Mouse (Mus musculus) left cerebral cortex, postnatal 36 days (tissue): Measurements from ENCODE around the gene Ccdc105. TPM values are rescaled to one million over a fixed set of nuclear protein-coding genes. Genes with fewer than 3 reads are reported as not detected.

ENCODE experiments used
- DNase-seq, 2 experiments: peaks; one replicate each; pipeline ENCODE4 v3.0.0; 2021 to 2022; ENCODE audit warnings: low spot score in 2 of 2, mixed read lengths in 1 of 2
- intact Hi-C: fragments of 180-260 bp; cut with DNase I; formaldehyde crosslinking; loops from one replicate; pipeline ENCODE4 v1.15.1; 2025
- total RNA-seq, 2 experiments: library from RNA; stranded (reverse); gene quantifications; 2 replicates each; pipeline ENCODE4 v1.2.3; 2021

Gene Ccdc105
- under 1 TPM; 0.61 to 0.79 TPM for total RNA-seq

- DNase-seq, result peak; percentile 76 to 88
- intact Hi-C loops, result loop anchor here (10.0 kb wide), 1 partner anchor 912 kb away; the partner anchor contains the start of genes Madcam1 and Tpgs1
These were observed at the start of gene Ccdc105 for GRCm38 (mm10) chr10:78752452-78753191. TSS of gene Ccdc105 (minus strand) at chr10:78753065.

GRCm38 (mm10) chr10:78801449-78801848 is 48.6 kb upstream of the Ccdc105 start:
- DNase-seq, result no peak
- intact Hi-C loops, result no loop called here

GRCm38 (mm10) chr10:78790561-78790960 is 37.7 kb upstream of the Ccdc105 start:
- DNase-seq, result no peak
- intact Hi-C loops, result no loop called here

GRCm38 (mm10) chr10:78787566-78788087 is 34.8 kb upstream of the Ccdc105 start:
- intact Hi-C loops, result no loop called here
- DNase-seq, result peak; percentile 89 to 92

GRCm38 (mm10) chr10:78779981-78780651 is 27.3 kb upstream of the Ccdc105 start, which contains the start of gene Slc1a6:
TSS of gene Slc1a6 (plus strand) at chr10:78780496.
- peak; percentile 36 to 55 for DNase-seq
- intact Hi-C loops, result no loop called here

GRCm38 (mm10) chr10:78779527-78779926 is 26.7 kb upstream of the Ccdc105 start:
- intact Hi-C loops, result no loop called here
- DNase-seq, result no peak

GRCm38 (mm10) chr10:78775830-78776229 is 23.0 kb upstream of the Ccdc105 start:
- no peak for DNase-seq
- intact Hi-C loops, result no loop called here

- DNase-seq, result no peak
- intact Hi-C loops, result no loop called here
These were observed 12.7 kb upstream of the Ccdc105 start for GRCm38 (mm10) chr10:78765570-78765969.

- DNase-seq, result peak; percentile 74 to 75
- intact Hi-C loops, result loop anchor here (5.0 to 10.0 kb wide), 2 partner anchors 341 to 909 kb away; partner anchors contain the start of genes 2610008E11Rik, Madcam1 and Tpgs1
These were observed 3.2 kb upstream of the Ccdc105 start for GRCm38 (mm10) chr10:78756021-78756420.

- intact Hi-C loops, result loop anchor here (10.0 kb wide), 1 partner anchor 284 kb away; the partner anchor contains the start of gene Pdxk
- DNase-seq, result no peak
These were observed 3.9 kb downstream of the Ccdc105 start for GRCm38 (mm10) chr10:78748946-78749345.

- DNase-seq, result no peak
- intact Hi-C loops, result loop anchor here (10.0 kb wide), 1 partner anchor 283 kb away; the partner anchor contains the start of gene Pdxk
These were observed 4.7 kb downstream of the Ccdc105 start for GRCm38 (mm10) chr10:78748161-78748560.

GRCm38 (mm10) chr10:78747035-78747721 is 5.7 kb downstream of the Ccdc105 start:
- intact Hi-C loops, result loop anchor here (10.0 kb wide), 1 partner anchor 282 kb away; the partner anchor contains the start of gene Pdxk
- DNase-seq, result peak; percentile 31 to 42

GRCm38 (mm10) chr10:78745453-78746232 is 7.2 kb downstream of the Ccdc105 start:
- intact Hi-C loops, result loop anchor here (10.0 kb wide), 1 partner anchor 281 kb away; the partner anchor contains the start of gene Pdxk
- DNase-seq, result no peak

- no peak for DNase-seq
- intact Hi-C loops, result loop anchor here (10.0 kb wide), 1 partner anchor 279 kb away; the partner anchor contains the start of gene Pdxk
These were observed 9.1 kb downstream of the Ccdc105 start for GRCm38 (mm10) chr10:78743721-78744120.

- DNase-seq, result no peak
- intact Hi-C loops, result loop anchor here (10.0 kb wide), 1 partner anchor 275 kb away; the partner anchor contains the start of gene Pdxk
These were observed 13.0 kb downstream of the Ccdc105 start for GRCm38 (mm10) chr10:78739821-78740220.

- intact Hi-C loops, result no loop called here
- no peak for DNase-seq
These were observed 25.0 kb downstream of the Ccdc105 start for GRCm38 (mm10) chr10:78727876-78728275.

GRCm38 (mm10) chr10:78727035-78727434 is 25.8 kb downstream of the Ccdc105 start:
- DNase-seq, result no peak

GRCm38 (mm10) chr10:78723416-78723815 is 29.4 kb downstream of the Ccdc105 start:
- intact Hi-C loops, result no loop called here
- no peak for DNase-seq

More at GRCm38 (mm10) chr10:78727035-78727434, 25.8 kb downstream of the Ccdc105 start:
- intact Hi-C loops, result no loop called here

GRCm38 (mm10) chr10:78722654-78723053 is 30.2 kb downstream of the Ccdc105 start:
- no peak for DNase-seq
- intact Hi-C loops, result no loop called here
